Mouse (Mus musculus) thymus, adult 2 months (tissue): Measurements from ENCODE around the gene Frs3.

ENCODE experiments used
- CTCF ChIP-seq: fragments of 200-500 bp; IDR thresholded peaks from 2 replicates; pipeline ENCODE4 v1.5.1; 2012; ENCODE audit warnings: mild to moderate bottlenecking, control low read depth, low read length, moderate library complexity, borderline replicate concordance; ENCODE audit not compliant: control insufficient read depth, poor library complexity, insufficient read depth; ENCODE audit errors: extremely low read depth
- POLR2A ChIP-seq: fragments of 200-500 bp; IDR thresholded peaks from 2 replicates; pipeline ENCODE4 v1.6.1; 2012; ENCODE audit warnings: mild to moderate bottlenecking, low read length, control low read depth, moderate library complexity; ENCODE audit not compliant: control insufficient read depth, poor library complexity, insufficient read depth; ENCODE audit errors: extremely low read depth

DNA sequence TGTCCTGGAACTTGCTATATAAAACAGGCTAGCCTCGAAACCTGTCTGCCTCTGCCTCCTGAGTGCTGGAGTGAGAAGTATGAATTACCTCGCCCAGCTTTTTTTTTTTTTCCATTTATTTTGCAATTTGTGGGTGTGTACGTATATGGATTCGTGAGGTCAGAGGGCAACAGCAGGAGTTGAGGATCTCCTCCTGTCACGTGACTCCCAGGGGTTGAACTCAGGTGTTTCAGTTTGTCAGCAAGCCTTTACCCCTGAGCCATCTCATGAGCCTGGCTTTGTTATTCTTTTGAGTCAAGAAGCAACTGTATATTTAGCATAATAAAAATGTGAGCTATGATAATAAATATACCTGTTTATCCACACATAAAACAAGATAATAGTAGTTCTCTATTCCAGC, 33.1 kb upstream of the Frs3 start:
- TF ChIP-seq POLR2A (no peak), CTCF (no peak)
